Mouse (Mus musculus) central nervous system, embryonic 18 days (tissue): ENCODE results near the gene Ky. TPM values are rescaled to one million over a fixed set of nuclear protein-coding genes. Genes with fewer than 3 reads are reported as not detected.

Source experiments
- polyA plus RNA-seq: library from polyadenylated mRNA; depleted of rRNA; stranded (reverse); fragments of >200 nt; gene quantifications from 2 replicates; pipeline ENCODE4 v1.2.3, GENCODE M21; 2012; rRNA removed

Ky gene
- polyA plus RNA-seq, result 1.5 and 1.8 TPM in 2 replicates

DNA sequence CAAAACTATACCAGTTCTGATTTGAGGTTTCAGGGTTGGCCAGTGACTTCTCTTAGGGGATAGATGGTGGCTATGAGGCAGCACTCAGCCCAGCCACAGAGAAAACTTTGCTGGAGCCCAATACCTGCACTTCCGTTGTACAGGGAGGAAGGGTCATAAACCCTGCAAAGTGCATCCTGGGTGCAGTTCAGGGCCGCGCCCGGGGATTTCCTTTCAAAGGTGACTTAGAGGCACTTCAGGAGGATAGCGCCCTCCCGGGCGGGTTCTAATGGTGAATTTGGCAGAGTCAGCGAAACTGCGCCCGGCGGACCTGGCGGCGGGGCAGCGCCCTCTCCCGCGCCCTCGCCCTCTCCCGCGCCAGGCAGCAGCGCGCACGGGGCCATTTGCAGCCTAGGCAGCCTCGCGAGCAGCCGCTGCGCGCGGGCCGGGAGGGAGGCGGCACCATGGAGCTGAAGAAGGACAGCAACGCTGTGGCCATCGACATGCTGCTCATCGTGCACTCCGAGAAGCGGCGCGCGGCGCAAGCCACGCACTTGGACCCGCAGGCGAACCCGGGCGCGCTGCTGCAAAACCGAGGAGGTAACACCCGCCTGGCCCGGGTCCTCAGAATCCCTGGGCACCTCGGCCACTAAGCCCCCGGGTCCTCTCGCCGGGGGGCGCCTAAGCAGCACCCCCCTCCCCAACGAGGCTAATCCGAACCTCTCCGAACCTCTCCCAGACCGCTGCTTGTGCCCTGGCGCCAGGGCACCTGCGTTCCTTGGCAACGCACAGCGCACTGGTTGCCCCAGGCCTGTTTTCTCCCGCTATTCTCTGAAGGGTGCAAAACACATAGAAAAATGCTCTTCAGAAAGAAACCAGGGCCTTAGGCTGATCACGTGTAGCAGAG lies at the start of gene Ky:
TSS of gene Ky (plus strand) at position 51 of the 886 bp plus-strand sequence.

Other genes with a start within 250 kb of the Ky start
- 48.5 and 52.1 TPM in 2 replicates for gene Ephb1, start 151.1 kb upstream of the Ky start, polyA plus RNA-seq
- gene Anapc13, start 120.5 kb downstream of the Ky start, polyA plus RNA-seq, result 162 and 176 TPM in 2 replicates
- 27.8 and 30.1 TPM in 2 replicates for gene Cep63, start 120.8 kb downstream of the Ky start, polyA plus RNA-seq
- 35.7 and 39.7 TPM in 2 replicates for gene Amotl2, start 210.9 kb downstream of the Ky start, polyA plus RNA-seq